Mouse (Mus musculus) stomach, embryonic 14.5 days (tissue): ENCODE results near the gene Slc22a14. TPM values are rescaled to one million over a fixed set of nuclear protein-coding genes. Genes with fewer than 3 reads are reported as not detected.

Experiments used
- ATAC-seq: fragments of 200-750 bp; cut with Nextera tagmentation; 2 replicates; pipeline ENCODE4 v1.8.0; 2017; ENCODE audit warnings: low read depth, moderate TSS enrichment; ENCODE audit not compliant: insufficient number of reproducible peaks, insufficient read depth, low FRiP score
- H3K27ac ChIP-seq: fragments of 300-500 bp; sonication (generic); 2 replicates; pipeline ENCODE4 v1.5.1; 2014; ENCODE audit warnings: mild to moderate bottlenecking, low read length, moderate library complexity, mixed read lengths
- H3K27me3 ChIP-seq: fragments of 300-500 bp; sonication (generic); 2 replicates; pipeline ENCODE4 v1.6.1; 2014; ENCODE audit warnings: low read length, control low read depth, mixed read lengths; ENCODE audit not compliant: control insufficient read depth, insufficient read depth
- H3K36me3 ChIP-seq: fragments of 300-500 bp; sonication (generic); 2 replicates; pipeline ENCODE4 v1.6.1; 2014; ENCODE audit warnings: mild to moderate bottlenecking, control low read depth, low read length, moderate library complexity, mixed read lengths; ENCODE audit not compliant: control insufficient read depth, insufficient read depth
- H3K4me1 ChIP-seq: fragments of 300-500 bp; sonication (generic); 2 replicates; pipeline ENCODE4 v1.6.1; 2014; ENCODE audit warnings: low read length, control low read depth, mixed read lengths; ENCODE audit not compliant: control insufficient read depth, insufficient read depth
- H3K4me2 ChIP-seq: fragments of 300-500 bp; sonication (generic); replicated peaks from 2 replicates; pipeline ENCODE4 v1.6.1; 2014; ENCODE audit warnings: low read depth, low read length, control low read depth
- H3K4me3 ChIP-seq: fragments of 300-500 bp; sonication (generic); 2 replicates; pipeline ENCODE4 v1.5.1; 2014; ENCODE audit warnings: low read depth, low read length, control low read depth
- H3K9ac ChIP-seq: fragments of 300-500 bp; sonication (generic); replicated peaks from 2 replicates; pipeline ENCODE4 v1.6.1; 2014; ENCODE audit warnings: low read depth, mild to moderate bottlenecking, control low read depth, low read length, moderate library complexity, mixed read lengths
- H3K9me3 ChIP-seq: fragments of 300-500 bp; sonication (generic); 2 replicates; pipeline ENCODE4 v1.6.1; 2016; ENCODE audit warnings: low read depth, low read length, control low read depth; ENCODE audit not compliant: control insufficient read depth
- WGBS: fragments of 180-500 bp; shearing (Covaris S2); extraction: QIAGEN DNeasy Blood & Tissue Kit; methylation state at CpG from one replicate; pipeline ENCODE4 v1.1.7; 2014; 5-methylcytosine and 5-hydroxymethylcytosine counted together
- polyA plus RNA-seq: library from polyadenylated mRNA; unstranded; fragments of >200 nt; fragmentation: Nextera tagmentation; extraction: Ambion mirVana; gene quantifications from 2 replicates; pipeline ENCODE4 v1.2.1, GENCODE M21; 2014

Gene Slc22a14
- polyA plus RNA-seq, 1 experiment from 2014 or later = not detected

GRCm38 (mm10) chr9:119138836-119139235, 226.5 kb downstream of the Slc22a14 start:
- 76% methylated on average over 2 of the region's 2 CpGs for WGBS
- Histone ChIP-seq H3K9me3 (no peaks in the 10 kb centered on the region), H3K4me1 (no peaks in the 10 kb centered on the region), H3K9ac (no peak overlapping the region), H3K4me3 (no peak overlapping the region), H3K27ac (no peak overlapping the region), H3K4me2 (no peak overlapping the region), H3K36me3 (no peaks in the 10 kb centered on the region), H3K27me3 (no peaks in the 10 kb centered on the region)
- ATAC-seq = no peak

DNA sequence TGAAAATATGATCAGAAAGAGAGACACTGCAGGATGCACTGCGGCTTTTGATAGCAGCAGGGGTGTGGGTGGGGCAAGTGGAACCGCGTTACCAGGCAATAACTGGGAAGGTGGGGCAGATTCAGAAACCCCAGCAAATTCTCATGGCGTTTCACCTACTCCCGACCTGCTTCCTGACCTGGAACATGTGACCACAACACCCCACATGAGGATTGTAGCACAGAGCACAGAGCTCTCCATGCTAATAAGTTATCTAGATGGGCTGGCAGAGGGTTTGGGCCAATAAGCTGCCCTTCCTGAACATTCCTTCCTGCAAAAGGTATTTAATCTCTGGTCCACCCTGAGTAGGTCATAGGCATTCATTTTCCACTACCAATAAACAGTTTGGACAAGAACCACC, 234.7 kb downstream of the Slc22a14 start:
- no peaks in the 10 kb centered on the region for H3K36me3 ChIP-seq
- H3K4me2 ChIP-seq = no peak overlapping the region
- no peaks in the 10 kb centered on the region for H3K9me3 ChIP-seq
- H3K4me1 ChIP-seq = no peaks in the 10 kb centered on the region
- WGBS = 28% methylated on average over 5 of the region's 5 CpGs
- no peak overlapping the region for H3K9ac ChIP-seq
- ATAC-seq = no peak
- H3K4me3 ChIP-seq = no peak overlapping the region
- no peak overlapping the region for H3K27ac ChIP-seq
- no peaks in the 10 kb centered on the region for H3K27me3 ChIP-seq

DNA sequence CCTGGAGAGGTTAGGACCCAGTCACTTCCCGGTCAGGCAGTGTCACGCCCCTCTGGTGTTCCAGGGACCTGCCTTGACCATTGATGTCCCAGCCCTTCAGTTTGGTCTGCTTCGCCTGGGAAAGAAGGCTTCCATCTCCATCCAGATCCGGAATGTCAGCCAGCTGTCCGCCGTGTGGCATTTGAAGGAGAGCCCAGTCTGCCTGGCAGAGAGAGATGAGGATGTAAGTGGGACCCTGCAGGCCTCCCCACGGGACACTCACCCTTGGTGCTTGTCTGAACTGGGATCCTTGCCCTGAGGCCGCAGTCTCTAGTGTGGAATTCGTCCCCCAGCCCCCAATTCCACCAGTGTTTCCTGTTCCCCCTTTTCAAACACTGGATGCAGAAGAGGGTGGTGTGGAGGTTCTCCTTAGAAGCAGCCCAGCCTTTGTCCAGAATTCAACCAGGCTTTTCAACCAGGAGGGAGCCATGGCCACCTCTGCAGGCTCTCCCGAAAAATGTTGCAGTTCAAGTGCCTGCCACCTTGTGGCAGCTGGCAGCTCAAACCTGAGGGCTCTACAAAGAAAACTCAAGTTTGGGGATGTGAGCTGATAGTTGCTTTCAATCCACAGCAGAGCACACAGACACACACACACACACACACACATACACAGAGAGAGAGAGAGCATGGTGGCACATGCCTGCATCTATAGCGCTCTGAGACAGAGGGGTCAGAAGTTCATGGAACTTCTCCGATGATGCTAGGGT, 236.7 kb downstream of the Slc22a14 start:
- no peaks in the 10 kb centered on the region for H3K9me3 ChIP-seq
- no peak overlapping the region for H3K27ac ChIP-seq
- H3K27me3 ChIP-seq = no peaks in the 10 kb centered on the region
- H3K4me3 ChIP-seq = no peak overlapping the region
- no peak overlapping the region for H3K4me2 ChIP-seq
- H3K4me1 ChIP-seq = no peaks in the 10 kb centered on the region
- no peak overlapping the region for H3K9ac ChIP-seq
- no peaks in the 10 kb centered on the region for H3K36me3 ChIP-seq
- no peak for ATAC-seq
- 76% methylated on average over 12 of the region's 12 CpGs for WGBS

DNA sequence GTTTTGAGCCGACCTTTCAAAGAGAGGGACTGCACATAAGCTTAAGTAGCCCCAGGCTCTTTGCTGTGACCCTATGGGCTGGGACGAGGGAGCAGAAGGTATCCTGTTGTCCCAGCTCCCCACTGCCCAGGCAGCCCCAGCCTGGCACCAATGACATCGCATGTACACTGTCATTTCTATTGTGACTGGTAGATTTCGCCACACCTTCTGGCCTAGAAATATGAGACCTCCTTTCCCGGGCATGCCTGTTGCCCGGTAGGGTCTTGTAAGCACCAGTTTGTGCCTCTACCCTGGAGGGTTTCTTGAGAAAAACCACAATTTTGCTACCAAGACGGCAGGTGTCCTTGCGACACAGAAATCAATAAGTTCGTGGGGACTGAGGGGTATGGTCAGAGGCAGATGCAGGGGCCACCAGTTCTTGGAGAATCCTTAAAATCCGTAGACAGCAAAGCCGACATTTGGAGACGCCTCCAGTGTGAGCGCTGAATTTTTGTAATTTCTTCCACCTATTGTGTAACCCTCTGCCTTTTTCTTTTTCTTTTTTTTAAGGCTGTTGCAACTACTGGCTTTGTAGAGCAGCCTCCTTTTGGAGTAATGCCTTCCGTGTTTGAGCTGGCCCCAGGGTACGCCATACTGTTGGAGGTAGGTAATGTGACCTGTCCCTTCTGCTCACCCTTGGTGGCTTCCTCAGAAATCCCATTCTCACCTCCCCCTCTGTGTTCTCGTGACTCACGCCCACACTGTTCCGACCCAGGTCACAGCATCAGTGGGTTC, 242.6 kb downstream of the Slc22a14 start:
- Histone ChIP-seq H3K27ac (no peak overlapping the region), H3K27me3 (no peaks in the 10 kb centered on the region), H3K4me3 (no peak overlapping the region), H3K36me3 (no peaks in the 10 kb centered on the region), H3K9ac (no peak overlapping the region), H3K4me2 (no peak overlapping the region), H3K4me1 (no peaks in the 10 kb centered on the region), H3K9me3 (no peaks in the 10 kb centered on the region)
- ATAC-seq = no peak
- 82% methylated on average over 18 of the region's 18 CpGs for WGBS

GRCm38 (mm10) chr9:119120168-119120560, 245.2 kb downstream of the Slc22a14 start:
- Histone ChIP-seq H3K4me1 (no peaks in the 10 kb centered on the region), H3K4me3 (no peak overlapping the region), H3K4me2 (no peak overlapping the region), H3K27ac (no peak overlapping the region), H3K9me3 (no peaks in the 10 kb centered on the region), H3K9ac (no peak overlapping the region), H3K36me3 (no peaks in the 10 kb centered on the region), H3K27me3 (no peaks in the 10 kb centered on the region)
- 54% methylated on average over 3 of the region's 3 CpGs for WGBS
- ATAC-seq = no peak

Other genes with a start within 250 kb of the Slc22a14 start
- 0.91 and 1.2 TPM in 2 replicates for gene Acaa1b, start 208.5 kb downstream of the Slc22a14 start, polyA plus RNA-seq
- gene Gm47289, start 206.4 kb downstream of the Slc22a14 start, polyA plus RNA-seq = not detected in 2 replicates
- not detected in 2 replicates for gene Slc22a13, start 156.5 kb downstream of the Slc22a14 start, polyA plus RNA-seq
- gene Oxsr1, start 43.1 kb downstream of the Slc22a14 start, polyA plus RNA-seq = 16.6 and 16.9 TPM in 2 replicates
- gene Acaa1a, start 25.9 kb downstream of the Slc22a14 start, polyA plus RNA-seq = 99.1 and 101 TPM in 2 replicates
- 28.4 and 33.9 TPM in 2 replicates for gene Myd88, start 24.1 kb downstream of the Slc22a14 start, polyA plus RNA-seq
- gene Xylb, start 8.2 kb downstream of the Slc22a14 start, polyA plus RNA-seq = 5.0 and 5.2 TPM in 2 replicates
- 24.2 and 29.4 TPM in 2 replicates for gene Acvr2b, start 36.6 kb upstream of the Slc22a14 start, polyA plus RNA-seq
- gene Exog, start 79.4 kb upstream of the Slc22a14 start, polyA plus RNA-seq = 29.0 and 31.1 TPM in 2 replicates
- gene Scn5a, start 213.5 kb upstream of the Slc22a14 start, polyA plus RNA-seq = 0.10 and 0.25 TPM in 2 replicates